Mouse (Mus musculus): Measurements from ENCODE around the gene Polr1e. TPM values are rescaled to one million over a fixed set of nuclear protein-coding genes. Genes with fewer than 3 reads are reported as not detected.
"Not testable (repeated sequence)": the region's sequence is repeated elsewhere in the genome, so short reads cannot be mapped to it uniquely, and the experiment has no call there.

Polr1e gene
- polyA plus RNA-seq, 1 experiment from 2014 or later = 35.3 TPM

GRCm38 (mm10) chr4:45063836-45064235 is 45.5 kb downstream of the Polr1e start:
- not testable (repeated sequence) for H3K4me1 ChIP-seq (ENCODE audit: control insufficient read depth, insufficient read depth, low read length); H3K9ac ChIP-seq (ENCODE audit: low read length); H3K9me3 ChIP-seq (replicated peaks; ENCODE audit: control insufficient read depth, low read length); H3K4me3 ChIP-seq (ENCODE audit: low read depth, low read length); ATAC-seq; H3K27me3 ChIP-seq (replicated peaks; ENCODE audit: control insufficient read depth, insufficient read depth, low read length); H3K27ac ChIP-seq (ENCODE audit: low read depth, low read length); H3K4me2 ChIP-seq (ENCODE audit: low read length); DNase-seq (ENCODE audit: low spot score)
- 81% methylated on average over 1 of the region's 1 CpGs for WGBS
- H3K36me3 ChIP-seq (ENCODE audit: control insufficient read depth, insufficient read depth, low read length) = peaks cover 33% of the 10 kb centered on the region

GRCm38 (mm10) chr4:45064577-45064976 is 46.2 kb downstream of the Polr1e start:
- no peaks in the 10 kb centered on the region for H3K4me1 ChIP-seq (ENCODE audit: control insufficient read depth, insufficient read depth, low read length)
- no peak overlapping the region for H3K9ac ChIP-seq (ENCODE audit: low read length)
- no peak overlapping the region for H3K4me3 ChIP-seq (ENCODE audit: low read depth, low read length)
- no peaks in the 10 kb centered on the region for H3K27me3 ChIP-seq (replicated peaks; ENCODE audit: control insufficient read depth, insufficient read depth, low read length)
- DNase-seq (ENCODE audit: low spot score) = no peak
- no peaks in the 10 kb centered on the region for H3K9me3 ChIP-seq (replicated peaks; ENCODE audit: control insufficient read depth, low read length)
- WGBS = 89% methylated on average over 2 of the region's 2 CpGs
- no peak overlapping the region for H3K27ac ChIP-seq (ENCODE audit: low read depth, low read length)
- H3K36me3 ChIP-seq (ENCODE audit: control insufficient read depth, insufficient read depth, low read length) = peaks cover 26% of the 10 kb centered on the region
- H3K4me2 ChIP-seq (ENCODE audit: low read length) = no peak overlapping the region
- ATAC-seq = no peak

GRCm38 (mm10) chr4:45066036-45066730 is 47.8 kb downstream of the Polr1e start:
- Histone ChIP-seq H3K27ac (ENCODE audit: low read depth, low read length) (no peak overlapping the region), H3K4me1 (ENCODE audit: control insufficient read depth, insufficient read depth, low read length) (no peaks in the 10 kb centered on the region), H3K4me2 (ENCODE audit: low read length) (no peak overlapping the region), H3K9me3 (replicated peaks; ENCODE audit: control insufficient read depth, low read length) (no peaks in the 10 kb centered on the region), H3K36me3 (ENCODE audit: control insufficient read depth, insufficient read depth, low read length) (peaks cover 10% of the 10 kb centered on the region), H3K4me3 (ENCODE audit: low read depth, low read length) (no peak overlapping the region), H3K9ac (ENCODE audit: low read length) (no peak overlapping the region), H3K27me3 (replicated peaks; ENCODE audit: control insufficient read depth, insufficient read depth, low read length) (no peaks in the 10 kb centered on the region)
- DNase-seq (ENCODE audit: low spot score) = no peak
- 54% methylated on average over 2 of the region's 2 CpGs for WGBS
- no peak for ATAC-seq

- H3K9ac ChIP-seq (ENCODE audit: low read length) = no peak overlapping the region
- no peak overlapping the region for H3K4me3 ChIP-seq (ENCODE audit: low read depth, low read length)
- H3K36me3 ChIP-seq (ENCODE audit: control insufficient read depth, insufficient read depth, low read length) = no peaks in the 10 kb centered on the region; the same call in 1 of the 2 replicates
- no peak for DNase-seq (ENCODE audit: low spot score)
- H3K27ac ChIP-seq (ENCODE audit: low read depth, low read length) = no peak overlapping the region
- ATAC-seq = no peak
- H3K4me1 ChIP-seq (ENCODE audit: control insufficient read depth, insufficient read depth, low read length) = no peaks in the 10 kb centered on the region
- 92% methylated on average over 4 of the region's 4 CpGs for WGBS
- H3K27me3 ChIP-seq (replicated peaks; ENCODE audit: control insufficient read depth, insufficient read depth, low read length) = no peaks in the 10 kb centered on the region
- no peaks in the 10 kb centered on the region for H3K9me3 ChIP-seq (replicated peaks; ENCODE audit: control insufficient read depth, low read length)
- no peak overlapping the region for H3K4me2 ChIP-seq (ENCODE audit: low read length)
These were observed 49.4 kb downstream of the Polr1e start for GRCm38 (mm10) chr4:45067742-45068141.

- no peak overlapping the region for H3K9ac ChIP-seq (ENCODE audit: low read length)
- no peak overlapping the region for H3K4me2 ChIP-seq (ENCODE audit: low read length)
- H3K4me3 ChIP-seq (ENCODE audit: low read depth, low read length) = no peak overlapping the region
- ATAC-seq (no peak), DNase-seq (ENCODE audit: low spot score) (no peak)
- no peaks in the 10 kb centered on the region for H3K27me3 ChIP-seq (replicated peaks; ENCODE audit: control insufficient read depth, insufficient read depth, low read length)
- 81% methylated on average over 15 of the region's 15 CpGs for WGBS
- no peaks in the 10 kb centered on the region for H3K9me3 ChIP-seq (replicated peaks; ENCODE audit: control insufficient read depth, low read length)
- no peaks in the 10 kb centered on the region for H3K4me1 ChIP-seq (ENCODE audit: control insufficient read depth, insufficient read depth, low read length)
- no peak overlapping the region for H3K27ac ChIP-seq (ENCODE audit: low read depth, low read length)
- H3K36me3 ChIP-seq (ENCODE audit: control insufficient read depth, insufficient read depth, low read length) = no peaks in the 10 kb centered on the region; the same call in 1 of the 2 replicates
These were observed 54.0 kb downstream of the Polr1e start for GRCm38 (mm10) chr4:45072261-45072973.

- H3K4me2 ChIP-seq (ENCODE audit: low read length) = no peak overlapping the region
- H3K9ac ChIP-seq (ENCODE audit: low read length) = no peak overlapping the region
- no peaks in the 10 kb centered on the region; the same call in 1 of the 2 replicates for H3K36me3 ChIP-seq (ENCODE audit: control insufficient read depth, insufficient read depth, low read length)
- no peaks in the 10 kb centered on the region for H3K4me1 ChIP-seq (ENCODE audit: control insufficient read depth, insufficient read depth, low read length)
- H3K27me3 ChIP-seq (replicated peaks; ENCODE audit: control insufficient read depth, insufficient read depth, low read length) = no peaks in the 10 kb centered on the region
- no peak for DNase-seq (ENCODE audit: low spot score)
- no peak for ATAC-seq
- no peak overlapping the region for H3K4me3 ChIP-seq (ENCODE audit: low read depth, low read length)
- whole genome bisulfite sequencing = 88% methylated on average over 6 of the region's 6 CpGs
- no peak overlapping the region for H3K27ac ChIP-seq (ENCODE audit: low read depth, low read length)
- H3K9me3 ChIP-seq (replicated peaks; ENCODE audit: control insufficient read depth, low read length) = no peaks in the 10 kb centered on the region
These were observed 55.2 kb downstream of the Polr1e start for GRCm38 (mm10) chr4:45073544-45073943.

- not testable (repeated sequence) for DNase-seq (ENCODE audit: low spot score); H3K27ac ChIP-seq (ENCODE audit: low read depth, low read length); H3K27me3 ChIP-seq (replicated peaks; ENCODE audit: control insufficient read depth, insufficient read depth, low read length)
These were observed 62.7 kb downstream of the Polr1e start for GRCm38 (mm10) chr4:45081041-45081440.

GRCm38 (mm10) chr4:45082951-45083350 is 64.6 kb downstream of the Polr1e start:
- WGBS = 68% methylated on average over 9 of the region's 9 CpGs
- peak; percentile 27 for DNase-seq (ENCODE audit: low spot score)
- H3K9me3 ChIP-seq (replicated peaks; ENCODE audit: control insufficient read depth, low read length) = no peaks in the 10 kb centered on the region
- peak overlapping the region; percentile 71 for H3K4me2 ChIP-seq (ENCODE audit: low read length)
- H3K9ac ChIP-seq (ENCODE audit: low read length) = peak overlapping the region; percentile 94
- H3K27ac ChIP-seq (ENCODE audit: low read depth, low read length) = peak overlapping the region; percentile 77
- ATAC-seq = no peak
- H3K4me1 ChIP-seq (ENCODE audit: control insufficient read depth, insufficient read depth, low read length) = peaks cover 7% of the 10 kb centered on the region; the same call in 1 of the 2 replicates
- peak overlapping the region; percentile 90 for H3K4me3 ChIP-seq (ENCODE audit: low read depth, low read length)
- H3K36me3 ChIP-seq (ENCODE audit: control insufficient read depth, insufficient read depth, low read length) = no peaks in the 10 kb centered on the region
- H3K27me3 ChIP-seq (replicated peaks; ENCODE audit: control insufficient read depth, insufficient read depth, low read length) = no peaks in the 10 kb centered on the region

More at GRCm38 (mm10) chr4:45081041-45081440, 62.7 kb downstream of the Polr1e start:
- H3K9me3 ChIP-seq (replicated peaks; ENCODE audit: control insufficient read depth, low read length); H3K4me2 ChIP-seq (ENCODE audit: low read length); ATAC-seq; H3K9ac ChIP-seq (ENCODE audit: low read length); H3K36me3 ChIP-seq (ENCODE audit: control insufficient read depth, insufficient read depth, low read length); H3K4me3 ChIP-seq (ENCODE audit: low read depth, low read length); H3K4me1 ChIP-seq (ENCODE audit: control insufficient read depth, insufficient read depth, low read length): not testable (repeated sequence)
- 89% methylated on average over 4 of the region's 4 CpGs for WGBS

- no peaks in the 10 kb centered on the region for H3K9me3 ChIP-seq (replicated peaks; ENCODE audit: control insufficient read depth, low read length)
- no peaks in the 10 kb centered on the region for H3K36me3 ChIP-seq (ENCODE audit: control insufficient read depth, insufficient read depth, low read length)
- ATAC-seq = peak; percentile 13; the same call in 1 of the 2 replicates
- H3K4me2 ChIP-seq (ENCODE audit: low read length) = peak overlapping the region; percentile 71
- peak overlapping the region; percentile 90 for H3K4me3 ChIP-seq (ENCODE audit: low read depth, low read length)
- peak overlapping the region; percentile 94 for H3K9ac ChIP-seq (ENCODE audit: low read length)
- DNase-seq (ENCODE audit: low spot score) = peak; percentile 87
- 2% methylated on average over 8 of the region's 8 CpGs for WGBS
- H3K27ac ChIP-seq (ENCODE audit: low read depth, low read length) = peak overlapping the region; percentile 82; the same call in 1 of the 2 replicates
- H3K4me1 ChIP-seq (ENCODE audit: control insufficient read depth, insufficient read depth, low read length) = peaks cover 7% of the 10 kb centered on the region; the same call in 1 of the 2 replicates
- H3K27me3 ChIP-seq (replicated peaks; ENCODE audit: control insufficient read depth, insufficient read depth, low read length) = no peaks in the 10 kb centered on the region
These were observed 65.1 kb downstream of the Polr1e start for GRCm38 (mm10) chr4:45083487-45083886.
